Mouse (Mus musculus) E14TG2a.4 (cell line): ENCODE measurements around the gene Plac8.

ENCODE experiments used
- CTCF ChIP-seq: conservative IDR thresholded peaks from 2 replicates; pipeline ENCODE4 v1.5.1; 2014; ENCODE audit warnings: low read length
- NANOG ChIP-seq: IDR thresholded peaks from 2 replicates; pipeline ENCODE4 v1.6.1; 2014; ENCODE audit warnings: borderline replicate concordance, low read length, mixed read lengths
- POU5F1 ChIP-seq: IDR thresholded peaks from 2 replicates; pipeline ENCODE4 v1.6.1; 2014; ENCODE audit warnings: low read length, borderline replicate concordance

- no peak for TF ChIP-seq CTCF
- no peak for TF ChIP-seq POU5F1
- TF ChIP-seq NANOG: no peak
Observed at GRCm38 (mm10) chr5:100559357-100559756, 12.7 kb downstream of the Plac8 start.
